Mouse (Mus musculus) MEL-GATA-1-ER (cell line): ENCODE results near the gene Nos3.
A peak's percentile ranks its signal among the peaks of the same experiment; 100 is the strongest.

Experiments
- DNase-seq: peaks from one replicate; pipeline ENCODE4 v3.0.0-alpha.2; 2012; ENCODE audit warnings: low read depth; ENCODE audit errors: extremely low read depth

Nos3 gene

GRCm38 (mm10) chr5:24399686-24400085, 35.1 kb downstream of the Nos3 start:
- DNase-seq = no peak

GRCm38 (mm10) chr5:24400362-24400761, 35.8 kb downstream of the Nos3 start:
- no peak for DNase-seq

- no peak for DNase-seq
Measured at GRCm38 (mm10) chr5:24400911-24401605, 36.4 kb downstream of the Nos3 start.

- no peak for DNase-seq
Measured at GRCm38 (mm10) chr5:24401969-24402368, 37.4 kb downstream of the Nos3 start.

- no peak for DNase-seq
Measured at GRCm38 (mm10) chr5:24404594-24405360, 40.2 kb downstream of the Nos3 start.

- no peak for DNase-seq
Measured at GRCm38 (mm10) chr5:24405389-24405876, 40.8 kb downstream of the Nos3 start.

- DNase-seq = no peak
Measured at GRCm38 (mm10) chr5:24408651-24409050, 44.0 kb downstream of the Nos3 start.

- DNase-seq = no peak
Measured at GRCm38 (mm10) chr5:24409466-24409865, 44.9 kb downstream of the Nos3 start.

GRCm38 (mm10) chr5:24412063-24412462, 47.5 kb downstream of the Nos3 start:
- DNase-seq = no peak

- DNase-seq = no peak
Measured at GRCm38 (mm10) chr5:24413042-24413693, 48.6 kb downstream of the Nos3 start, which contains the start of gene Asic3. Asic3 (plus strand) TSS chr5:24413392.

- DNase-seq = no peak
Measured at GRCm38 (mm10) chr5:24413938-24414337, 49.3 kb downstream of the Nos3 start.

- peak; percentile 66 for DNase-seq
Measured at GRCm38 (mm10) chr5:24416222-24416736, 51.7 kb downstream of the Nos3 start.

- DNase-seq = no peak
Measured at GRCm38 (mm10) chr5:24417587-24417986, 53.0 kb downstream of the Nos3 start.

- DNase-seq = no peak
Measured at GRCm38 (mm10) chr5:24420381-24420780, 55.8 kb downstream of the Nos3 start.

GRCm38 (mm10) chr5:24423129-24424003, 58.8 kb downstream of the Nos3 start, which contains the start of the genes Cdk5 and Slc4a2:
Cdk5 (minus strand) TSS chr5:24423530.
Slc4a2 (plus strand) TSS chr5:24423837.
- peak; percentile 100 for DNase-seq

- no peak for DNase-seq
Measured at GRCm38 (mm10) chr5:24424004-24424781, 59.6 kb downstream of the Nos3 start.

- no peak for DNase-seq
Measured at GRCm38 (mm10) chr5:24424861-24425411, 60.3 kb downstream of the Nos3 start.

GRCm38 (mm10) chr5:24425421-24426036, 60.9 kb downstream of the Nos3 start:
- DNase-seq = no peak

- no peak for DNase-seq
Measured at GRCm38 (mm10) chr5:24426037-24426432, 61.4 kb downstream of the Nos3 start.
